Mouse (Mus musculus) MEL (cell line): Measurements from ENCODE around the gene Tph2.

ENCODE experiments used
- CTCF ChIP-seq, 3 experiments: IDR thresholded peaks in 2 of 3; conservative IDR thresholded peaks in 1 of 3; 2 replicates each; pipeline ENCODE4 v1.5.1; 2011 to 2012; ENCODE audit warnings: low read length in 3 of 3, low read depth in 2 of 3, mild to moderate bottlenecking in 2 of 3, improper control_type of control experiment in 1 of 3, inconsistent platforms in 1 of 3, mixed read lengths in 1 of 3, moderate library complexity in 1 of 3; ENCODE audit not compliant: control insufficient read depth in 1 of 3, insufficient read depth in 1 of 3, poor library complexity in 1 of 3, severe bottlenecking in 1 of 3
- MYC ChIP-seq: IDR thresholded peaks from 2 replicates; pipeline ENCODE4 v1.6.1; 2011; ENCODE audit warnings: low read depth, mild to moderate bottlenecking, low read length, improper control_type of control experiment, moderate library complexity
- TCF12 ChIP-seq: IDR thresholded peaks from 2 replicates; pipeline ENCODE4 v1.6.1; 2014; ENCODE audit warnings: low read depth, mild to moderate bottlenecking, inconsistent platforms, low read length, improper control_type of control experiment, moderate library complexity
- USF2 ChIP-seq, 2 experiments: IDR thresholded peaks; 2 replicates each; pipeline ENCODE4 v1.6.1; 2011 to 2012; ENCODE audit warnings: improper control_type of control experiment in 2 of 2, low read length in 2 of 2, borderline replicate concordance in 1 of 2, inconsistent platforms in 1 of 2, low read depth in 1 of 2, mild to moderate bottlenecking in 1 of 2; ENCODE audit not compliant: insufficient read depth in 1 of 2

DNA sequence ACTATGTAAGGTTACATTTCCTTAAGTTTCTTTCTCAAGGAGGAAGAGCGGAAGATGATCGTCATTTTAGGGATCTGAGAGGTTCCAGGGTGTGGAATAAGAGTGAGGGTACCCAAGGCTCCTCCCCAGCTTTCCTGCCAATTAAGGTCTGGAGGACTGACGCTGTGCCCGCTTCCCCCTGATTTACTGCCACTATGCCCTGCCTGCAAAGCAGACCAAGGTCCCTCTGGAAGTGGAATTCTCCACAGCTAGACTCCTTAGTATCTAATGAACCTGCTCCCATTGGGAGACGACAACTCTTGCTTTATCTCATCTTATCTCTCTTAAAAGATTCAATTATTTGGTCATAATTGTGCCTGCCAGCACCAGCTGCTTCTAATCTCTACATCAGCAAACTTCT, 59.8 kb downstream of the Tph2 start:
- TF ChIP-seq MYC (no peak), USF2 (IDR thresholded peaks at IDR 0.05; ENCODE audit: borderline replicate concordance in 1 of 2, insufficient read depth in 1 of 2, low read depth in 1 of 2, low read length in 2 of 2) (no peak), CTCF (IDR thresholded peaks at IDR 0.05 in 2 of 3, conservative IDR thresholded peaks at IDR 0.05 in 1 of 3; ENCODE audit: control insufficient read depth in 1 of 3, insufficient read depth in 1 of 3, low read depth in 2 of 3, low read length in 3 of 3, poor library complexity in 1 of 3, severe bottlenecking in 1 of 3) (no peak), TCF12 (no peak)
